Mouse (Mus musculus) neural tube, embryonic 11.5 days (tissue): ENCODE measurements around the gene Washc2. TPM values are rescaled to one million over a fixed set of nuclear protein-coding genes. Genes with fewer than 3 reads are reported as not detected.

Source experiments
- ATAC-seq: fragments of 200-750 bp; cut with Nextera tagmentation; 2 replicates; pipeline ENCODE4 v1.8.0; 2017; ENCODE audit warnings: moderate number of reproducible peaks, mild to moderate bottlenecking, moderate TSS enrichment, moderate library complexity; ENCODE audit not compliant: insufficient read depth, low FRiP score, low TSS enrichment
- DNase-seq: peaks from one replicate; pipeline ENCODE4 v3.0.0-alpha.2; 2015; ENCODE audit warnings: low spot score
- H3K27ac ChIP-seq: fragments of 300-500 bp; sonication (generic); 2 replicates; pipeline ENCODE4 v1.5.1; 2014; ENCODE audit warnings: low read depth, mild to moderate bottlenecking, low read length
- H3K27me3 ChIP-seq: fragments of 300-500 bp; sonication (generic); 2 replicates; pipeline ENCODE4 v1.6.1; 2014; ENCODE audit warnings: mild to moderate bottlenecking, low read length, mixed read lengths; ENCODE audit not compliant: control insufficient read depth, insufficient read depth
- H3K36me3 ChIP-seq: fragments of 300-500 bp; sonication (generic); 2 replicates; pipeline ENCODE4 v1.6.1; 2014; ENCODE audit warnings: mild to moderate bottlenecking, low read length, moderate library complexity, mixed read lengths; ENCODE audit not compliant: control insufficient read depth, insufficient read depth
- H3K4me1 ChIP-seq: fragments of 300-500 bp; sonication (generic); 2 replicates; pipeline ENCODE4 v1.6.1; 2014; ENCODE audit warnings: low read length, mixed read lengths; ENCODE audit not compliant: control insufficient read depth, insufficient read depth
- H3K4me2 ChIP-seq: fragments of 300-500 bp; sonication (generic); 2 replicates; pipeline ENCODE4 v1.6.1; 2014; ENCODE audit warnings: low read depth, mild to moderate bottlenecking, moderate library complexity
- H3K4me3 ChIP-seq: fragments of 300-500 bp; sonication (generic); 2 replicates; pipeline ENCODE4 v1.5.1; 2014; ENCODE audit warnings: low read depth, low read length
- H3K9ac ChIP-seq: fragments of 300-500 bp; sonication (generic); 2 replicates; pipeline ENCODE4 v1.6.1; 2014; ENCODE audit warnings: mild to moderate bottlenecking, low read length
- H3K9me3 ChIP-seq: fragments of 300-500 bp; sonication (generic); 2 replicates; pipeline ENCODE4 v1.6.1; 2016; ENCODE audit warnings: low read length; ENCODE audit not compliant: control insufficient read depth
- WGBS: fragments of 180-500 bp; shearing (Covaris S2); extraction: QIAGEN DNeasy Blood & Tissue Kit; methylation state at CpG from one replicate; pipeline ENCODE4 v1.1.7; 2014; 5-methylcytosine and 5-hydroxymethylcytosine counted together
- polyA plus RNA-seq: library from polyadenylated mRNA; unstranded; fragments of >200 nt; fragmentation: Nextera tagmentation; extraction: Ambion mirVana; gene quantifications from 2 replicates; pipeline ENCODE4 v1.2.1, GENCODE M21; 2014

Washc2 gene
- polyA plus RNA-seq, 1 experiment from 2014 or later, result 64.7 TPM

GRCm38 (mm10) chr6:116235336-116235735, 27.5 kb downstream of the Washc2 start:
- Histone ChIP-seq H3K4me2 (no peak overlapping the region), H3K27ac (no peak overlapping the region), H3K36me3 (peaks cover 5% of the 10 kb centered on the region), H3K4me1 (no peaks in the 10 kb centered on the region), H3K9me3 (no peaks in the 10 kb centered on the region), H3K9ac (no peak overlapping the region), H3K27me3 (no peaks in the 10 kb centered on the region), H3K4me3 (no peak overlapping the region)
- DNase-seq (no peak), ATAC-seq (no peak)
- WGBS, result 94% methylated on average over 5 of the region's 5 CpGs

DNA sequence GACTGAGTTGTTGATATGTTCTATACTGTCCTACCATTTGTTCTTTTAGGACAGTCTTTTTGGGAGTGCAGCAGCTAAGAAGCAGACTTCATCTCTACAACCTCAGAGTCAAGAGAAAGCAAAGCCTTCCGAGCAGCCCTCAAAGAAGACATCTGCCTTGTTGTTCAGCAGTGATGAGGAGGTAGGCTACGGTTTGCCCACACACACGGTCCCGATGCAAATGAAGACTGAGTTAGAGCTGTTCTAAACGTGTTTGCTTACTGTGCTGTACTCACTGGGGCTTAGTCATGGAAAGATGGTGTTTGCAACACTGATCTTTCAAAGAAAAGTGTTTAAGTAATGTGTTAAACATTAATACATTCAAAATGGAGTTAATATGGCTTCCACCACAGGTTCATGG, 30.2 kb downstream of the Washc2 start:
- DNase-seq (no peak), ATAC-seq (no peak)
- Histone ChIP-seq H3K36me3 (peaks cover 3% of the 10 kb centered on the region), H3K27me3 (no peaks in the 10 kb centered on the region), H3K27ac (no peak overlapping the region), H3K9me3 (no peaks in the 10 kb centered on the region), H3K4me1 (no peaks in the 10 kb centered on the region), H3K4me2 (no peak overlapping the region), H3K9ac (no peak overlapping the region), H3K4me3 (no peak overlapping the region)
- WGBS, result 92% methylated on average over 5 of the region's 5 CpGs

DNA sequence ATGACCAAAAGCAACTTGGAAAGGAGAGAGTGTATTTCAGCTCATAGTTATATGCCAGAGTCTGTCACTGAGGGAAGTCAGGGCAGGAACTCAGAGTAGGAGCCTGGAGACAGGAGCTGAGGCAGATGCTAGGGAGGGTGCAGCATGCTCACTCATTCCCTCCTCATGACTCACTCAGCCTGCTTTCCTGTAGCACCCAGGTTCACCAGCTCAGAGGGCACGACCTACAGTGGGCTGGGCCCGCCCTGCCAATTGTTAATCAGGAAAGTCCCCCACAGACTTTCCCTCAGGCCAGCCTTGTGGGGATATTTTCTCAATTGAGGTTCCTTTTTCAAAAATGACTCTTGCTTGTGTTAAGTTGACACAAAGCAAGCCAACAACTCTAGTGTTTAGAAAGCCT, 32.5 kb downstream of the Washc2 start:
- no peak for ATAC-seq
- WGBS, result 92% methylated on average over 2 of the region's 2 CpGs

DNA sequence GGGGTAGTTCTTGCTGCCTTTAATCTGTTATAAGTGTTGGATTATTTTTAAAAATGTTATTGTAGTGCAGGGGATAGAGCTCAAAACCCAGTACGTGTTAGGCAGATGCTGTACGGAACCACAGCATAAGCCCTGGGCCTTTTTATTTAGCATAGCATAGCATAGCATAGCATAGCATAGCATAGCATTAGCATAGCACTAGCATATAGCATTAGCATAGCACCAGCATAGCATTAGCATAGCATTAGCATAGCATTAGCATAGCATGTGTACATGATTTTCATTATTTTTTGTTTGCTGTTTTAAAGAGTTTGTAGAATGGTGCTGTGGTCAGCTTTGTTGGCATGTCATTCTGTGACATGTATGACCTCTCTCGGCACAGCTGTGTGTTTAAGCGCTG, 51.8 kb downstream of the Washc2 start:
- no peak for ATAC-seq
- Histone ChIP-seq H3K27me3 (no peaks in the 10 kb centered on the region), H3K4me2 (no peak overlapping the region), H3K9me3 (no peaks in the 10 kb centered on the region), H3K36me3 (0 out of 2 replicates have a peak, but pooled peaks cover 2% of the 10 kb centered on the region), H3K27ac (no peak overlapping the region), H3K4me3 (no peak overlapping the region), H3K4me1 (no peaks in the 10 kb centered on the region), H3K9ac (no peak overlapping the region)
- no peak for DNase-seq
- WGBS, result 96% methylated on average over 4 of the region's 4 CpGs

More for the DNA sequence above, 32.5 kb downstream of the Washc2 start:
- Histone ChIP-seq H3K4me2 (no peak overlapping the region), H3K9ac (no peak overlapping the region), H3K9me3 (no peaks in the 10 kb centered on the region), H3K36me3 (peaks cover 3% of the 10 kb centered on the region), H3K4me3 (no peak overlapping the region), H3K27me3 (no peaks in the 10 kb centered on the region), H3K4me1 (no peaks in the 10 kb centered on the region), H3K27ac (no peak overlapping the region)
- DNase-seq, result no peak

DNA sequence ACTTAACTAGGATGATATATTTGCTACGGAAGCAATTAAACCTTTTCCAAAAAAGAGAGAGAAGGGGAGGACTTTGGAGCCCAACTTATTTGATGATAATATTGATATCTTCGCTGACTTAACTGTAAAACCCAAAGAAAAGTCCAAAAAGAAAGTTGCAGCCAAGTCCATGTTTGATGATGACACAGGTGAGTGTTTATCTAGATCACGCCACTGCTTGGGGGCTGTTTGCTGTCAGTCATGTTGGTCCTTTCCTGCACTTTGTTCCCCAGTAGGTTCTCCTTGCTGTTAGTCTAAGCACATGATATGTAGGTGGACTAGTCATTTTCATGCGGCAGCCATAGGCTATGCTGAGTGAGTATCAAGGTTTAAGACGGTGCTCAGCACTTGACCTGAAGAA, 52.6 kb downstream of the Washc2 start:
- H3K9ac ChIP-seq, result no peak overlapping the region
- no peak overlapping the region for H3K27ac ChIP-seq
- no peaks in the 10 kb centered on the region for H3K27me3 ChIP-seq
- H3K4me1 ChIP-seq, result no peaks in the 10 kb centered on the region; the same call in 1 of the 2 replicates
- 92% methylated on average over 5 of the region's 5 CpGs for WGBS
- ATAC-seq (no peak), DNase-seq (no peak)
- H3K36me3 ChIP-seq, result 0 out of 2 replicates have a peak, but pooled peaks cover 2% of the 10 kb centered on the region
- no peak overlapping the region for H3K4me3 ChIP-seq
- no peak overlapping the region for H3K4me2 ChIP-seq
- no peaks in the 10 kb centered on the region for H3K9me3 ChIP-seq

DNA sequence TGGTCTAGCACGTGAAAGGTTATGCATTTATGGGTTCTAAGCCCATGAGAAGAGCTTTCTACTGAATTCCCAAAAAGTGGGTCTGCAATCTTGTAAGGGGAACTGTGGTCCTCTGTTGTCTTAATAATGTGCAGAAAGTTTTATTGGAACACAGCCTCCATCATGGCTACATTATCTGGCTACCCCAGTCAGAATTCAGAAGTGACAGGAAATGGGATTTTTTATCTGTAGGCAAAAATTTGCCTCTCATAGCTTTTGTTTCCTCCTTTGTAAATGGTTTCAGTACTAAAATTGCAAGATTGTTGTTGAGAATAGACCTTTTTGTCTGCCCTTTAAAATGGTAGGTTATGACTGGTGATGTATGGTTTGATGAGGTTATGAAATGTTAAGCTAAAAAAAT, 55.0 kb downstream of the Washc2 start:
- DNase-seq (no peak), ATAC-seq (no peak)
- Histone ChIP-seq H3K9me3 (no peaks in the 10 kb centered on the region), H3K9ac (no peak overlapping the region), H3K4me3 (no peak overlapping the region), H3K4me2 (no peak overlapping the region), H3K27me3 (no peaks in the 10 kb centered on the region), H3K4me1 (peaks cover 8% of the 10 kb centered on the region), H3K27ac (no peak overlapping the region), H3K36me3 (no peaks in the 10 kb centered on the region)
- 97% methylated on average over 1 of the region's 1 CpGs for WGBS

DNA sequence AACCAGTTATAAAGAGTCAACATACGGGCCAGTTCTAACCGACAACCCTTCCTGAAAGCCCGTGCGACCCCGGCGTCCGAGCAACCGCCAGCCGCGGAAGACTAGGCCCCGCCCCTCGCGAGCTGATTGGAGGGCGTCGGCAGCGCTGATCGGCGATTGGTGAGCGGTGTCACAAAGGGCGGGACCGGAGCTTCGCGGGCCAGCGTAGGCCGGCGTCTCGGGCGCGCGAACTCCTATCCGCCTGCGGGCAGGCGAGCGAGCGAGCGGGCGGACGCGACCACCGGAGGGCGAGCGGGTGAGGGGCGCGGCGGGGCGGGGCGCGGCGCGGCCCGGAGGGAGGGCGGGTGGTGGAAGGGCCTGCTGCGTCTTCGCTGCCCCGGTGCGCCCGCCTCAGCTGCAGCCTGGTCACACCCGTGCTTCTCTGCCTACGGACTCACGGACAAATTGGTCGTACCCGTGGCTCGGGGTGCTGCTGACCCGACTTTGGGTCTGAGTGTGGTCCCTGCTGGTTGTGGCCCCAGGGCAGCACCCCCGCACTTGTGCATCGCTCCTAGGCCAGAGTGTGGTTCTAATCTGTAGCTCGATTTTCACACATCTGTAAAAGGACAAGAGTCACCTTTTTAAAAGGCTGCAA, 56.3 kb downstream of the Washc2 start, which contains the start of gene Zfand4:
Gene Zfand4 (plus strand): TSS at position 205 of the 634 bp plus-strand sequence.
- H3K9me3 ChIP-seq, result no peaks in the 10 kb centered on the region
- peak; percentile 96 for ATAC-seq
- no peaks in the 10 kb centered on the region for H3K36me3 ChIP-seq
- under 1% methylated on average over 59 of the region's 67 CpGs for WGBS
- H3K27ac ChIP-seq, result peak within 1 kb of the TSS; percentile 60; the same call in 1 of the 2 replicates
- peak within 1 kb of the TSS; percentile 60 for H3K4me3 ChIP-seq
- H3K9ac ChIP-seq, result peak within 1 kb of the TSS; percentile 73
- DNase-seq, result peak; percentile 96
- H3K27me3 ChIP-seq, result no peaks in the 10 kb centered on the region
- peaks cover 8% of the 10 kb centered on the region for H3K4me1 ChIP-seq
- H3K4me2 ChIP-seq, result peak within 1 kb of the TSS; percentile 62

DNA sequence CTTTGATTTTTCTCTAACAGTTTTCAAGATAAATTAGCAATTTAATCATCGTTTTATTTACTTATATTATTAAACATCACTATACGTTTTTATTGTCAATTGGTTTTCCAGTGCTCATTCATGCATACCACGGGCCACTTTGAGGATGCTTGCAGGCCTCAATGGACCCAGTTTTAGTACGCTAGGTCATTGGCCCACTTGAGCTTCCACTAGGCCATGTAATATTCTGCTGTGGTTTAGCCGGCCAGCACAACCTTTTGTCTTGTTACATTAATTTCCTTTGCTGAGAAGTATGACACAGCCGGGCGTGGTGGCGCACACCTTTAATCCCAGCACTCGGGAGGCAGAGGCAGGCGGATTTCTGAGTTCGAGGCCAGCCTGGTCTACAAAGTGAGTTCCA, 57.0 kb downstream of the Washc2 start:
- Histone ChIP-seq H3K4me1 (peaks cover 8% of the 10 kb centered on the region), H3K27ac (no peak overlapping the region), H3K9ac (no peak overlapping the region), H3K4me2 (peak overlapping the region; percentile 62), H3K4me3 (no peak overlapping the region), H3K9me3 (no peaks in the 10 kb centered on the region), H3K27me3 (no peaks in the 10 kb centered on the region), H3K36me3 (no peaks in the 10 kb centered on the region)
- 84% methylated on average over 11 of the region's 11 CpGs for WGBS
- no peak for DNase-seq
- no peak for ATAC-seq

DNA sequence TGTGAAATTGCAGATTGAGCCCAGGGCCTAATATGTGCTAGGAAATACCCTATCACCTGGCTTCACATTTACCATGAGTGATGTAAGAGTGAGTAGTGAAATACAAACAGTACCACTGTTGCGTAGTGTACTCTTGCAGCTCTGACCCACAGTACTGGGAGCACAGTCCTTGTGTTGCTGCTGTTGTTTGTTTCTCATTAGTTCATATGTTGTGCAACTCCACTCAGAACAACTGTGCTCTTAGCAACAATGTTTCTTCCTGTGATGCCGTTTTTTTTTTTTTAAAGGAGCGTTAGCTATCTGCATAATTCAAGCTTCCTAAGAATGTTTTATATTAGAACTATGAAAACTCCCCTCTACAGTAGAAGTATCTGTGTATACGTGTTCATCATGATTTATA, 57.8 kb downstream of the Washc2 start:
- ATAC-seq (no peak), DNase-seq (no peak)
- Histone ChIP-seq H3K4me1 (peaks cover 8% of the 10 kb centered on the region), H3K9ac (no peak overlapping the region), H3K9me3 (no peaks in the 10 kb centered on the region), H3K36me3 (no peaks in the 10 kb centered on the region), H3K4me3 (no peak overlapping the region), H3K4me2 (peak overlapping the region; percentile 31; the same call in 1 of the 2 replicates), H3K27ac (no peak overlapping the region), H3K27me3 (no peaks in the 10 kb centered on the region)
- 75% methylated on average over 4 of the region's 4 CpGs for WGBS
